Mouse (Mus musculus): ENCODE data around the gene Padi6. TPM values are rescaled to one million over a fixed set of nuclear protein-coding genes. Genes with fewer than 3 reads are reported as not detected.

The Padi6 gene
- polyA plus RNA-seq, 1 experiment: not detected

GRCm38 (mm10) chr4:140761601-140762000 lies 19.2 kb upstream of the Padi6 start:
- no peak overlapping the region for H3K4me3 ChIP-seq (replicated peaks)
- no peaks in the 10 kb centered on the region for H3K9me3 ChIP-seq
- no peak for TF ChIP-seq GATA1 (IDR thresholded peaks at IDR 0.05; ENCODE audit: borderline replicate concordance, low read length)
- TF ChIP-seq FLI1 (IDR thresholded peaks at IDR 0.05; ENCODE audit: low read length): no peak
- peaks cover 25% of the 10 kb centered on the region for H3K27me3 ChIP-seq (replicated peaks)
- no peaks in the 10 kb centered on the region for H3K36me3 ChIP-seq (replicated peaks; ENCODE audit: low read length)
- peaks cover 10% of the 10 kb centered on the region for H3K4me1 ChIP-seq

- Histone ChIP-seq H3K27me3 (replicated peaks) (peaks cover 54% of the 10 kb centered on the region), H3K4me3 (replicated peaks) (no peak overlapping the region)
- TF ChIP-seq GATA1 (IDR thresholded peaks at IDR 0.05; ENCODE audit: borderline replicate concordance, low read length): no peak
- no peak for TF ChIP-seq FLI1 (IDR thresholded peaks at IDR 0.05; ENCODE audit: low read length)
Measured at GRCm38 (mm10) chr4:140755811-140756210, 13.4 kb upstream of the Padi6 start.

GRCm38 (mm10) chr4:140753366-140753765 lies 10.9 kb upstream of the Padi6 start:
- Histone ChIP-seq H3K27me3 (replicated peaks) (peaks cover 54% of the 10 kb centered on the region), H3K9me3 (no peaks in the 10 kb centered on the region), H3K4me3 (replicated peaks) (no peak overlapping the region), H3K36me3 (replicated peaks; ENCODE audit: low read length) (no peaks in the 10 kb centered on the region), H3K4me1 (peaks cover 15% of the 10 kb centered on the region)
- TF ChIP-seq GATA1 (IDR thresholded peaks at IDR 0.05; ENCODE audit: borderline replicate concordance, low read length): no peak

More at GRCm38 (mm10) chr4:140755811-140756210, 13.4 kb upstream of the Padi6 start:
- no peaks in the 10 kb centered on the region for H3K36me3 ChIP-seq (replicated peaks; ENCODE audit: low read length)
- H3K9me3 ChIP-seq: no peaks in the 10 kb centered on the region
- peaks cover 8% of the 10 kb centered on the region; the same call in 1 of the 2 replicates for H3K4me1 ChIP-seq

GRCm38 (mm10) chr4:140750328-140750727 lies 7.9 kb upstream of the Padi6 start:
- Histone ChIP-seq H3K27me3 (replicated peaks) (peaks cover 61% of the 10 kb centered on the region), H3K36me3 (replicated peaks; ENCODE audit: low read length) (no peaks in the 10 kb centered on the region), H3K4me1 (peaks cover 12% of the 10 kb centered on the region), H3K4me3 (replicated peaks) (peak overlapping the region; percentile 7), H3K9me3 (no peaks in the 10 kb centered on the region)
- TF ChIP-seq FLI1 (IDR thresholded peaks at IDR 0.05; ENCODE audit: low read length) (no peak), GATA1 (IDR thresholded peaks at IDR 0.05; ENCODE audit: borderline replicate concordance, low read length) (no peak)

GRCm38 (mm10) chr4:140747978-140748377 lies 5.5 kb upstream of the Padi6 start:
- Histone ChIP-seq H3K27me3 (replicated peaks) (peaks cover 50% of the 10 kb centered on the region), H3K36me3 (replicated peaks; ENCODE audit: low read length) (no peaks in the 10 kb centered on the region)
- no peak for TF ChIP-seq GATA1 (IDR thresholded peaks at IDR 0.05; ENCODE audit: borderline replicate concordance, low read length)

GRCm38 (mm10) chr4:140744654-140745053 lies 2.2 kb upstream of the Padi6 start:
- peaks cover 67% of the 10 kb centered on the region for H3K27me3 ChIP-seq (replicated peaks)
- TF ChIP-seq GATA1 (IDR thresholded peaks at IDR 0.05; ENCODE audit: borderline replicate concordance, low read length) (no peak), FLI1 (IDR thresholded peaks at IDR 0.05; ENCODE audit: low read length) (no peak)
- peaks cover 15% of the 10 kb centered on the region for H3K4me1 ChIP-seq
- H3K4me3 ChIP-seq (replicated peaks): no peak overlapping the region
- H3K9me3 ChIP-seq: no peaks in the 10 kb centered on the region
- no peaks in the 10 kb centered on the region for H3K36me3 ChIP-seq (replicated peaks; ENCODE audit: low read length)

More at GRCm38 (mm10) chr4:140747978-140748377, 5.5 kb upstream of the Padi6 start:
- H3K4me3 ChIP-seq (replicated peaks): no peak overlapping the region
- no peaks in the 10 kb centered on the region for H3K9me3 ChIP-seq
- H3K4me1 ChIP-seq: peaks cover 16% of the 10 kb centered on the region

GRCm38 (mm10) chr4:140743086-140743485 lies 643 bp upstream of the Padi6 start:
- Histone ChIP-seq H3K4me1 (peaks cover 15% of the 10 kb centered on the region), H3K36me3 (replicated peaks; ENCODE audit: low read length) (no peaks in the 10 kb centered on the region), H3K27me3 (replicated peaks) (peaks cover 67% of the 10 kb centered on the region), H3K4me3 (replicated peaks) (no peak overlapping the region), H3K9me3 (no peaks in the 10 kb centered on the region)
- TF ChIP-seq GATA1 (IDR thresholded peaks at IDR 0.05; ENCODE audit: borderline replicate concordance, low read length) (no peak), FLI1 (IDR thresholded peaks at IDR 0.05; ENCODE audit: low read length) (no peak)

GRCm38 (mm10) chr4:140741401-140741800 lies 1.0 kb downstream of the Padi6 start:
- no peaks in the 10 kb centered on the region for H3K9me3 ChIP-seq
- TF ChIP-seq FLI1 (IDR thresholded peaks at IDR 0.05; ENCODE audit: low read length) (no peak), GATA1 (IDR thresholded peaks at IDR 0.05; ENCODE audit: borderline replicate concordance, low read length) (no peak)
- peaks cover 60% of the 10 kb centered on the region for H3K27me3 ChIP-seq (replicated peaks)
- H3K36me3 ChIP-seq (replicated peaks; ENCODE audit: low read length): no peaks in the 10 kb centered on the region
- no peak overlapping the region for H3K4me3 ChIP-seq (replicated peaks)
- peaks cover 15% of the 10 kb centered on the region for H3K4me1 ChIP-seq

- no peaks in the 10 kb centered on the region for H3K36me3 ChIP-seq (replicated peaks; ENCODE audit: low read length)
- no peak for TF ChIP-seq FLI1 (IDR thresholded peaks at IDR 0.05; ENCODE audit: low read length)
- H3K4me3 ChIP-seq (replicated peaks): no peak overlapping the region
- peaks cover 15% of the 10 kb centered on the region for H3K4me1 ChIP-seq
- H3K27me3 ChIP-seq (replicated peaks): peaks cover 59% of the 10 kb centered on the region
- H3K9me3 ChIP-seq: no peaks in the 10 kb centered on the region
Measured at GRCm38 (mm10) chr4:140740655-140741054, 1.8 kb downstream of the Padi6 start.

GRCm38 (mm10) chr4:140732871-140733270 lies 9.6 kb downstream of the Padi6 start:
- Histone ChIP-seq H3K27me3 (replicated peaks) (peaks cover 52% of the 10 kb centered on the region), H3K4me1 (peaks cover 7% of the 10 kb centered on the region), H3K4me3 (replicated peaks) (no peak overlapping the region), H3K9me3 (peaks cover 6% of the 10 kb centered on the region), H3K36me3 (replicated peaks; ENCODE audit: low read length) (no peaks in the 10 kb centered on the region)
- no peak for TF ChIP-seq FLI1 (IDR thresholded peaks at IDR 0.05; ENCODE audit: low read length)
- no peak for TF ChIP-seq GATA1 (IDR thresholded peaks at IDR 0.05; ENCODE audit: borderline replicate concordance, low read length)

- no peak overlapping the region for H3K4me3 ChIP-seq (replicated peaks)
- TF ChIP-seq FLI1 (IDR thresholded peaks at IDR 0.05; ENCODE audit: low read length) (no peak), GATA1 (IDR thresholded peaks at IDR 0.05; ENCODE audit: borderline replicate concordance, low read length) (no peak)
- H3K9me3 ChIP-seq: peaks cover 6% of the 10 kb centered on the region
- no peaks in the 10 kb centered on the region for H3K36me3 ChIP-seq (replicated peaks; ENCODE audit: low read length)
- peaks cover 7% of the 10 kb centered on the region for H3K4me1 ChIP-seq
- H3K27me3 ChIP-seq (replicated peaks): peaks cover 42% of the 10 kb centered on the region
Measured at GRCm38 (mm10) chr4:140731654-140732053, 10.8 kb downstream of the Padi6 start.
